Mouse (Mus musculus) A20 (cell line): Measurements from ENCODE around the gene Cbr4.

ENCODE experiments used
- DNase-seq: peaks from one replicate; pipeline ENCODE4 v3.0.0-alpha.2; 2011; ENCODE audit warnings: low read depth, low spot score

Gene Cbr4

GRCm38 (mm10) chr8:61488631-61489030 is 1.1 kb downstream of the Cbr4 start:
- DNase-seq = no peak

GRCm38 (mm10) chr8:61497110-61497509 is 9.6 kb downstream of the Cbr4 start:
- no peak for DNase-seq

- DNase-seq = no peak
These were observed 11.5 kb downstream of the Cbr4 start for GRCm38 (mm10) chr8:61499035-61499434.

- DNase-seq = no peak
These were observed 13.4 kb downstream of the Cbr4 start for GRCm38 (mm10) chr8:61500914-61501313.

- no peak for DNase-seq
These were observed 14.7 kb downstream of the Cbr4 start for GRCm38 (mm10) chr8:61502277-61502676.

GRCm38 (mm10) chr8:61515110-61515930 is 27.8 kb downstream of the Cbr4 start:
- no peak for DNase-seq

GRCm38 (mm10) chr8:61515931-61516744 is 28.6 kb downstream of the Cbr4 start:
- peak; percentile 72 for DNase-seq

- no peak for DNase-seq
These were observed 29.4 kb downstream of the Cbr4 start for GRCm38 (mm10) chr8:61516745-61517501.

DNA sequence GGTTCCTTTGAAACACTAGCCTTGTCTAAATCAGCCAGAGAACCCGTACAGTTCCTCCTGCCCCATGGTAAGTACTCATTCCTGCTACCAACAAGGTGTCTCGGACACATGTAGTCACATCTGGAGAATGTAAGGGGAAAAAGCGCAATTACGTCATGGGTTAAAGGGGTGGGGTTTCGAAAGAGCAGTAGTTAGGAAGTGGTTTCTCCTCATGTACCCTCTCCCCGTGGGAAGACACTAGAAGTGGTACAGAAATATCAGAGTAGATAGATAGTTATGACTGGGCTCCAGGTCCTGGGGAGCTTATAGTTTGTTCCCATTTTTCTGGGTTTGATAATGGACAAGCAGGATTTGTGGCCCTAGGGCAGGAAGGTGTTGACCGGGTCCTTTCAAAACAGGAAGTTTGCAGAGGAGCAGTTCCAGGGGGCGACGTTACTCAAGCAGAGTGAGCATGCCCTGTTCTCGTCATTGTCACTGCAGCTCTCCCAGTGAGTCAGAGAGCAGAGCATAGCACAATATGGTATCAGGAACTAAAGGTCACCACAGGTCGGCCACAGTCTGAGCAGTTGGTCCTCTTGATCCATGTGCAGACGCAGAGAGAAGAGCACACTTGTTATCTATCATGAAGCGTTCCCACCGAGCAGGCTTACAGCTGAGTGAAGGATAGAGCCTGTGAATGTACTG is 30.1 kb downstream of the Cbr4 start:
- DNase-seq = no peak

DNA sequence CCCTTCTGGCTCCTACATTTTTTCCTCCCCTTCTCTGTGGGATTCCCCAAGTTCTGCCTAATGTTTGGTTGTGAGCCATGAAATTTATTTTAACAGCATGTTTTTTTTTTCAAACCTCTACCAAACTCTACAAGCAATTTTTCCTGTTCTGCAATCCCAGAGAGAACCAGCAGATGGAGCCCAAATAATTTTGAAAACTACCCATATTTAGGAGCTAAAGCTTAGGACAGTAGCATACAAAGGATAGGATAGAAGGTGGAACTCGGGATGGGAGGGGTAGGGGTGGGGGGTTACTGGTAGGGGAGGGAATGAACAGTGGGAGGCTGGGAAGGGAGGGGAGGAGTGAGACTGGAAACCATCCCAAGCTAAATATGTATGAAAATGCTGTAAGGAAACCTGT is 34.6 kb downstream of the Cbr4 start:
- DNase-seq = peak; percentile 33

DNA sequence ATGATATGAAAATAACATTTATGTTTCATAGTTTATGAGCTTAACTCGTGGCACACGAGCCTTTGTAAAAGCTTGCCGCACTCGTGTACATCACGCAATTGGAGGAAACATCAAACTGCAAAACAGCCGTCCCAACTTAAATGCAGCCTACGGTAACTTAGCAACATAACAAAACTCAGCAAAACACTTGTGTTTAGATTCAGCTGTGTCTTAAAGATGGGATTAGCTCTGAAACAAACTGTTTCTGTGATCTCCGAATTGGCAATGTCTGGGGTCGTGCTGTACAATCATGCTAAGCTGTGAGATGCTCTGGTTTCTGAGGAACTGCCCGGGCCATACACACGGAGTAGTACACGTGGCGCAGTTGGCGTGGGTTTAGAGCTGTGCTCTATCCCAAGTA is 39.5 kb downstream of the Cbr4 start:
- DNase-seq = no peak

- no peak for DNase-seq
These were observed 40.7 kb downstream of the Cbr4 start for GRCm38 (mm10) chr8:61528197-61528596.

DNA sequence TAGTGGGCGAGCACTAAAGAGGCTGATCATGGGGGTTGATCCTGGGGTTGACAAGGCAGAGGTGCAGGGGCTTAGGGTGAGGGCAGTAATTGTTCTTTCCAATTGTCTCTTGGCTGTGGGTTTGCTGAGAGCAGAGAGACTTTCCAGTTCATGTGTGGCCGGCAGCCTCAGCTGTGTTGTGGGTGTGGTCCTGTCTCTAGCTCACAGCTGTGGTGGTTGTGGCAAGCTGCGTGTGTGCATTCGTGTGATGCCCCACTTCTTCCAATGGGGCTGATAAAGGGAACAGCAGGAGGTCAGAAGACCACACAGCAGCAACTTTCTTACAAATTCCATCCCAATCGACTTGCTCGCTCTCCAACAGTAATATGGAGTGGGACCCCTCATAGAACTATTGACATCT is 41.1 kb downstream of the Cbr4 start:
- no peak for DNase-seq

GRCm38 (mm10) chr8:61531944-61532795 is 44.6 kb downstream of the Cbr4 start:
- DNase-seq = no peak

DNA sequence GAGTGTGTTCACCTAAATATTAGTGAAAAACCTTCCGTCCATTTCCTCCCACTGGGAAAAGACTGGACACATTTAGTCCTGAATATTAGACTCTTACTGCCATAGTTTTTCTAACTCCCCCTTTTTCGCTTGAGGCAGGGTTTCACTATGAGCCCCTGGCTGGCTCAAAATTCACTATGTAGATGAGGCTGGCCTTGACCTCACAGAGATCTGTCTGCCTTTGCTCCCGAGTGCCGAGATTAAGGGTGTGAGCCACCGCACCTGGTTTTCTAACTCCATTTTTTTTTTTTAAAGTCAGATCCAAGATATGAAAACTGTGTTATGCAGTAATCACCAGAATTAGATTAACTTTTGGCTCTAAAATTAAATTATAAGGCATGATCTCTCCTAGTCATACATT is 45.3 kb downstream of the Cbr4 start:
- DNase-seq = no peak

DNA sequence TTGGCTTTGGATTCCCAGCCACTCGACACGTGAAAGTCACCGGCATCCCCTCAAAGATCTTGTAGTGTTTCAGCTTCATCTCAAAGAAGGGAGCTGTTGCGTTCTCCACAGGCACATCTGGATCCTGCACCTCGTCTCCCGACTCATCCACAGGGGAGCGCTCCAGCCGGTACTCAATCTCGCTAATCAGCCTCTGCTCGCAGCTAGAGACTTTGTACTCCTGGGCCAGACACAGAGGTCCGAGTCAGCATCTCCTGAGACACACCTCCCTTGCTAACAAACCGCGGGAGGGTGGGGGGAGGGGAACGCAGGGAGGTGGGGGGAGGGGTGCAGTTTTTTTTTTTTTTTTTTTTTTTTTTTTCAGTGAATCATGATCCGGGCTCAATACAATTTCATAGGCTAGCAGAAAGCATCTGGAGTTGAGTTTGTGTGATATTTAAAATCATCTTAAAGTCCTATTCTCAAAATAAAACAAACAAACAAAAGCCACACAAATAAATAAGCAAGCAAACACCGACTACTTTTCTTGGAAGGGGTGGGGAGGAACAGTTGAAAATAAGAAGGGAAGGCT is 45.9 kb downstream of the Cbr4 start:
- no peak for DNase-seq

DNA sequence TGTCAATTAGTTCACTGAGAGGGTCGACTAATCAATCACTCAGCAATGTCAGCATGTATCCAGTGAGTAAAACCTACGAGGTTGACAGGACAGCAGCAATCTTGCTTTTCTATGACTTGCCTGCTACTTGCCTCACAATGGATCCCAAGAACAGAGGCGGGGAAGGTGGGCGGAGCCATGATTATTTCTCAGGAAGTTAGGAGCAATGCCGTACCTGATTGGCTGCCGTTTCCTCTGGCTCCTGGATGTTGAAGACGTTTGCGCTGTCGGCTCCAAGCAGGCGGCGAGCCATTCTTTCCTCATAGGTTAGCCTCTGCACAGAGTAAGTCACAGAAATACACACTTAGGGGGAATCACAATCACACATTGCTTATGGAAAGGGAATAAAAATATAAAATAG is 47.9 kb downstream of the Cbr4 start:
- DNase-seq = no peak

DNA sequence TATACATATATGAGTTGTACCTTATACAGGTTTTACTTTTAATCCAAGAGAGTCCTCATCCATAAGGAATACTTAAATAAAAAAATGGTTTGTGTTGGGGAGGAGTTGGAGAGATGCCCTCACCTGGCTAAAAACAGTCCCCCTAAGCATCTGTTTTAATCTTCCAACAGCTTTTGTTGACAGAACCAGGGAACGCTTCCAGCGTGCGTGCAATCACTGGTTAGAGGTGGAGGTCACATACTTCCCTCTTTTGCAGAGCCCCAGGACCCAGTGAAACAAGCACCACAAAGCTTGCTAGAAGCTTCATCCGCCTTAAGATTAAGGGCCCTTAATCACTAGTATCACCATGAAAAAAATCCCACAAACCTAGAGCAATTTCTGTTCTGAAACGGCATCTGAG is 49.9 kb downstream of the Cbr4 start:
- no peak for DNase-seq

DNA sequence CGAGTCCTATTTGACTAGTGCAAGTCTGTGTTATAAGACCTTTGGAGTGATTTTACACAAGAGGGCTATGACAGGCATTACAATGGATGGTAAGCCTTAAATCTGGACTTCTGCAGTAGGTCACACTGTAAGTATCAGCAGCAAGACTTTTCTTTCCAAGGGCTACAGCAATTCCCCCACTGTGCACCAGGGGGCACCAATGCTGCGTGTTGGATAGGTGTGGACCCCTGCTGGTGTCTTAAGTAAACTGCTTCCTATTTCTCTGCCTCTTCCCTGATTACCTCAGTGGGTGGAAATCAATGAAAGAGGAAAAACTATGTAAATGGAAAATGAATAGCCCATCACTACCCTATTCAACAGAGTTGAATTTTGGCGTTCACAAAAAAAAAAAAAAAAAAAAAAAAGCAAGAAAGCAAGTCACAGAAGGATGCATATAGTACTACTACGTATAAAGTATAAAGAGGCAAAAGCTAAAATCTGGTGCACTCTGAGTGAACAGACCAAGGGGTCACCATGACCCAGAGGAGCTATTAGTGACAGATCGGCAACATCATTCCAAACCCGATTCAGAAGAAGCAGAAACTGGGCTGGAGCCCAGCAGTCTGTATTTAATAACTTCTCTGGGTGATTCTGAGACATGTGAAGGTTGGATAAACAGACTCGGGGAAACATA is 52.4 kb downstream of the Cbr4 start:
- DNase-seq = peak; percentile 78

GRCm38 (mm10) chr8:61549585-61549984 is 62.1 kb downstream of the Cbr4 start:
- DNase-seq = no peak
